Mouse (Mus musculus) T-helper 1 cell (primary cell): Measurements from ENCODE around the gene Esrrg.

Source experiments
- in situ Hi-C: fragments of 300-600 bp; cut with MboI, MseI; formaldehyde crosslinking; loops from one replicate; pipeline ENCODE4 v1.15.1; 2025; ENCODE audit warnings: high pct_unique_total_duplicates

The Esrrg gene

DNA sequence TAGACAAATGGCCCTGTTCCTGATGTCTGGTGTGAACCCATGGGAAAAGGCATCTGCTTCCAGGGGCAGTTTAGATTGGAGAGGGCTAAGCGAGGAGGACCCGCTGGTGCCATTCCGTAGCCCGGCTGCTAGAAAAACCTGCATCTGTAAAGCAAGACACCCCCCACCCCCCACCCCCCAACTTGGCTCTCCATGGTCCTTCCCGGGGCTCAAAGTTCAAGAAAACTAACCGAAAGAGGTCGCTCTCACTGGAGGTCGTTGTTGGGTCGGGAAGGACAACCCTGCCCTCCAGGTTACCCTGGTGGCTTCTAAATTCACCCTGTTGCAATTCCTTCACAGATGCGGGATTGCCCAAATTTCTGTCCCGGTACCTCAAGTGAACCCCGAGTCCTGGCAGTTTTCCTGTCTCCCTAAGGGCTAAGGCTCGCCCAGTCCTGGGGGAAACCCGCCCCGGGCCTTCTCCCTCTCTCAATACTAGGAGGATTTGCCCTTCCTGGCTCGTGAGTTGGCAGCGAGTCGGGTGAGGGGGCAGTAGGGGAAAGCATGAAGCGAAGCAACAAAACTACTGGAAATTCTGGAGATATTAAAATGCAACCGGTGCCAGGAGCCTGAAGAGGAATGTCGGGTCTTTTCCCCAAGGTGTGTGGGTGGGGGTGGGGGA lies at the start of gene Esrrg:
Esrrg (plus strand) TSS at position 531 of the 661 bp plus-strand sequence.
- in situ Hi-C loops = no loop called here

DNA sequence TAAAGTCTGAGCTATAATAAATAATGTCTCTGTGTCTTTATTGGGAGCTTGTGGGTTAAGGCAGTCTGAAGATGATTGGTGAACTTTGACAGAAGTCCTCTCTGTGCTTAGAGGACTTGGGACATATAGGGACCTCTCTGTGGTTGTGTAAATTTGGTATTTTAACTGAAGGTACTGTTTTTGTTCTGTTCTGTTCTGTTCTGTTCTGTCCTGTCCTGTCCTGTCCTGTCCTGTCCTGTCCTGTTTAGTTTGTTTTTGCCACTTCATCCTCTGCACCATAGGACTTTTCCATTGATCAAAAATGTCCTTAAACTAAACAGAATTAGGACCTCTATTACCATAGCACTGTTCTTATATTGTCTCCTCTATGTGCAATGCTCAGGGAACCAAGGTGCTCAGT lies 24.6 kb upstream of the Esrrg start:
- in situ Hi-C loops = no loop called here

DNA sequence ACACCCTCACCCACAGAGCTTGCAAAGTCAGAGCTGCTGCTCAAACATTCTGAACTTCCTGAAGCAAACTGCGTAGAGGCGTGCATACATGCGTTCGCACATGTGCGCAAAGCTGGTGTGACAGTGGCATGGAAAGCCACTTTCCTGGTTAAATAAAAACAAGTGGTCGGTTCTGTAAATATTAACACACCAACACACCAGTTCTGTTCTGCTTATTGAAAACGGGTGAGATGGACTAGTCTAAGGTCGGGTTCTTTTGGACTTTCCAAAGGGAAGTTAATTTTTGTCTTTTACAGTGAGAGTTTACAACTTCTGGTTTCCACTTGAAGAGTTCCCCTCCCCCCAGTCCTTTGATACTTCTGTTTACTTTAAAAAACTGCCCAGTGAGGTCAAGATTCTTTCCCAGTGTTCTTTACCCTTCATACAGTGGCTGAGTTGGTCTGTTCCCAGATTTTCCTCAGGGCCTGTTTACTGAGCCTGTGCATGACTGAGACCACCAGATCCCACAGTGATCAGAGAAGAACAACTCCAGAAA lies 22.0 kb upstream of the Esrrg start:
- in situ Hi-C loops = no loop called here

DNA sequence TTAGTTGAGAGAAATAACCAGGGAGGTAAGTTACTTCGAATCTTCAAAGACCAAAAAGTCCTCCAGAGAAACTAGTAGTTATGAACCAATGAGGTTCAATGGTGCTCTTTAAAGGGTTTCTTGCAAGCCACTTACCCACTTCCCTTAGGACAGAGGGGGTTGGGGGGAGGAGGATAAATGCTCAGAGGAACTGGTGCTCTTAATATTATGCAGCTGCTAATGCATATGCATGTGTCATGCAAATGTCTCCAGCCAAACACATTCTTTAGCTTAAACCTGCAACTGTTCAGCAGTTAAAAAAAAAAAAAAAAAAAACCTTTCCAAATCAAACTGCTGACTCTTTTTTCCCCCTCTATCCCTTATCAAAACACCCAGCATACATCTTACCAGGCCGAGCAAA lies 5.6 kb upstream of the Esrrg start:
- in situ Hi-C loops = no loop called here

DNA sequence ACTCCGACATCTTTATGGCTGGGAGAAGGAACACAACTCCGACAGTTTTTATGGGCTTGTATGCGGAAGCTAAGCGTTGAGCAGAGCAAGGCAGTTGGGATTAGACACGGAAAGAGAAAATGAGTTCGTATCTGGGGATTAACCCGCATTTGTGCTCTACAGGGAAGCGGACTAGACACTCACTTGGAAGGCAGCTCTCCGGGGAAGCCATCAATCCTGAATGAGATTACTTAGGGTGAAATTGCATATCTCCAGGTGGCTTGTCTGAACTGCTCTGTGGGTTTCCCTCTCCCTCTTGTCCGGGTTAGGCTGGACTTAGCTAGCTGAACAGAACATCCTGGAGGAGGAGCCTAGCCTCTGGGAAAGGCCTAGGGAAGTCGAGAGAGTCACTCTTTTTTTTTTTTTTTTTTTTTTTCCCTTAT lies 4.5 kb upstream of the Esrrg start:
- in situ Hi-C loops = no loop called here

DNA sequence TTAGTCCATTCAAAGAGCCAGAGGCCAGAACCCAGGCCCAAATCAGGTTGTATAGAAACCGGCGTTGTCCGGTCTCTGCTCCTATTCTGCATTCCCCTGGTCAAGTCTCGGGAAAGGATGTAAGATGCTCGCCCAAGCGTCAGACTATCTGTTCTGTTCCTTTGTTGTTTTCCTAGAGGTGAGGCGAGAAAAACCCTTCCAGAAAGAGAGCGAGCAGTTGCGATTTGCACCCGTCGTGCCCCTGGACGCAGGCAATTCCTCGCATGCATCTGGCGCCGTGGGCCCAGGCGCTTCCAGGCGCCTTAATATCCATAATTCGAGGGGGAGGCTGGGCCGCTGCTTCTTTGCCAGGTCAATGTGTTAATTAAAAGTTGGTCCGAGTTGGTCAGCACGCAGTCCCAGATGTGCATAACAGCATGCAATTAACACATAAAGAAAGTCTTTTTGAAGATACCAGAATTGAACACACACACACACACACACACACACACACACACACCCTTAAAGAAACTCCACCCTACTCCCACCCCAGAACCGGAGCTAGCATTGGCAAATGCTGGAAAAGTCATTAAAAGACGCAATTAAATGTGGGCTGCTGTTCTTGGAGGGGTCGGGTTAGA lies 3.8 kb upstream of the Esrrg start:
- in situ Hi-C loops = no loop called here

DNA sequence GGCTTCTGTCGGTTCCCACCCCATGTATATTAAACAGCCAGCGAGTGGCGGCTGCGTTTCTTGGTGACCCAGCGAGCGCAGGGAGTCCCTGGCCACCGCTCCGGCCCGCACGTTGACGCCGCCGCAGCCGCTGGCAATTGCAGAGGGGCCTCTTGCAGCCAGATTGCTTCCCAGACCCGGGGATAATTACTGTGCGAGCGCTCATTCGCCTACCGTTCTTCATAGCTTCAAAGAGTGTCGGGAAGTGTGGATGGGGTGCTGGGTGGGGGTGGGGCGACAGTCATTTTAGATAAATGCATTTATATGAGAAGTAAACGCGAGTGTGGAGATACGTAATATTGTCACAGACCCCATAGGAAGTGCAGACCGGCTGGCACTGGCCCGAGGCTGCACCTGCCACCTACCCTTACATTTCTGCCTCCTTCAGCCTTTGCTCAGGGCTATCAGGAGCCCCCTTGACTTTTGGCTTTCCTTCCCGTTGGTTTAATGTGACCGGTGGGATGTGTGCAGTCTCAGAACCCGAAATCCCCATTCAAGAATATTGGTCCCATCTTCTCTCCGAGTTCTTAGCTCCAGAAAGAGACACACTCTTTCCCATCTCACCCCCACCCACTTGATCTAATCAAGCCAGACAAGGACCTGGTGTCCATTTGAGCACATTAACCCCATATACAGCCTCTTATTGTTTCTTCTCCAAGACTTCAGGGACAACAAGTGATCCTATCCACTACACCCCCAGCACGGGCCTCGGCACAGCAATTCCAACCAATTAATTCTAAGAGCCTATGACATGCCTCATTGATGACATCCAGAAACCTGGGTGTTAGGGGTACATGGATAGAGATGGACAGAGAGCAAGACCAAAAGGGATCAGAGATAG lies 3.0 kb upstream of the Esrrg start:
- in situ Hi-C loops = no loop called here

DNA sequence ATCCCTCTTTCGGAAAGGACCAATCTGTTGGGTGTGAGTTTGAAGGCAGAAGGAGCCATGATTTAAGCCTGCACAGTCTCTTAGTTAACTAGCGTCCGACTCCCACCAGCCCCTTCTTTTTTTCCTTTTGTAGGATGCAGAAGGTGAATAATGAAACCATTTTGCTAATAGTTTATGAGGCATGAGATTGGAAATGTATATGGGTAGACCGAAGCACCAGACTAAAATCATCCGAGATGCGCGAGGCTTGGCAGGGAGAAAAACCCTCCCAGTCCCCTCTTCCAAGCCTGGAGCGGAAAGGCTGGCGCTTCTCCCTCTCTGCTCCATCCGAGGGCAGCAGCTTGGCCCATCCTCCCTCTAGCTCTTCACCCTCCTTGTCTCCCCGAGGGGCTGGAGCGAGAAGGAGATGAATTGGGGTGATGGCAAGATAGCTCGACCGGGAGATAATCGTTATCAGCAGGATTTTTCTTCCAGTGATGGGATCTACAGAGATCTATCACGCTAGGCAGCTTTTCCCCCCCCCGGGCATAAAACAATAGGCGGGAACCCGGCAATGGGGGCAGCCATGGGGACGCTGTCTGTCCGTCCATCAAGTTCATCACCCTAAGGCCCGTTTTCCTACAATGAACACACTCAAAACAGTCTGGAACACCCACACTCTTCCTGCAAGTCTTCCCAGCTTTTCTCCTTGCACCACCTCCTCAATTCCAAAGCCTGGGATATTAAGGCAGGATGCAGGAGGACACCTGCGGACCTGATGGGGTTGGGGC lies 2.1 kb upstream of the Esrrg start:
- in situ Hi-C loops = no loop called here

DNA sequence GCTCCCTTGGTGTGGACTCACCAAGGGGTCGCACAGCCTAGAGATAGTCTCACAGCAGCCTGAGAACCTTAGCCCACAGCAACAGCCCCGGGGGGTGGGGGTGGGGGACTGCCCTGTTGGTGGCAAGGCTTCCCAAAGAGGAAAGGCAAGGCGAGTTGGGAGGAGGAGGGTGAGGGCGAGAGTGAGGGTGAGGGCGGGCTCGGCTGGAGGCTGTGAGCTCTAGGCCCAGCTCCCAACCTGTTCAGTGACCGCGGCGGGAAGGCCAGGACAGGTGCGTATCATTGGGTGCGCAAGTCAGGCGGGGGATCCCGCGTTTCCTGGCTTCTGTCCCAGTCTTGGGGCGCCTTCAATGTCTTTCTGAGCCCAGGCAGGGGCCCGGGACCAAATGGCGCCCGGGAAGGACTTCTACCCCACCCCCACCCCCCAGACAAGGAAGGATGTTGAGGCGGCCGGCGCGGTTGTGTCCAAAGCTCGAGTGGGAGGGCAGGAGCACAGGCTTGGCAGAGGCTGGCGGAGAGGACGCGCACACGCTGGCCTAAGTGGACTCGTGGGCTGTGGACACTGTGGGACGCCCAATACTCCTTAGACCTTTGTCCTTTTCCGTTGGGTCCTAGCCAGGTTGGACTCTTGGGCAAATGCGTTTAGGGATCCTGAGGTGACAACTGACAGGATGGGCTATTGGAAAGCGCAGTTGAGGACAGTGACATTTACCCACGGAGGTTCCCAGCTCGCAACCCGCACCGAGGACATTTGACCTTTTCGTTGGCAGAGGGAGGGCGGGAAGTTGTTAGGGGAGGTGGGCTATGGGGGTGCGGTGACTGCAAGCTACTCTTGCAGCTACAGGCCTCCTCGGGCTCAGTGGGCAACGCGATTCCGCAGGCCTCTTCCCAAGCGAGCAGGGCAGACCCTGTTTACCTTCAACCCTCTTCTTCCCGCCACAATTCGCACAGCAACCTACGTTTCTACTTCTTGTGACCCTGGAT lies 1.2 kb upstream of the Esrrg start:
- in situ Hi-C loops = no loop called here

DNA sequence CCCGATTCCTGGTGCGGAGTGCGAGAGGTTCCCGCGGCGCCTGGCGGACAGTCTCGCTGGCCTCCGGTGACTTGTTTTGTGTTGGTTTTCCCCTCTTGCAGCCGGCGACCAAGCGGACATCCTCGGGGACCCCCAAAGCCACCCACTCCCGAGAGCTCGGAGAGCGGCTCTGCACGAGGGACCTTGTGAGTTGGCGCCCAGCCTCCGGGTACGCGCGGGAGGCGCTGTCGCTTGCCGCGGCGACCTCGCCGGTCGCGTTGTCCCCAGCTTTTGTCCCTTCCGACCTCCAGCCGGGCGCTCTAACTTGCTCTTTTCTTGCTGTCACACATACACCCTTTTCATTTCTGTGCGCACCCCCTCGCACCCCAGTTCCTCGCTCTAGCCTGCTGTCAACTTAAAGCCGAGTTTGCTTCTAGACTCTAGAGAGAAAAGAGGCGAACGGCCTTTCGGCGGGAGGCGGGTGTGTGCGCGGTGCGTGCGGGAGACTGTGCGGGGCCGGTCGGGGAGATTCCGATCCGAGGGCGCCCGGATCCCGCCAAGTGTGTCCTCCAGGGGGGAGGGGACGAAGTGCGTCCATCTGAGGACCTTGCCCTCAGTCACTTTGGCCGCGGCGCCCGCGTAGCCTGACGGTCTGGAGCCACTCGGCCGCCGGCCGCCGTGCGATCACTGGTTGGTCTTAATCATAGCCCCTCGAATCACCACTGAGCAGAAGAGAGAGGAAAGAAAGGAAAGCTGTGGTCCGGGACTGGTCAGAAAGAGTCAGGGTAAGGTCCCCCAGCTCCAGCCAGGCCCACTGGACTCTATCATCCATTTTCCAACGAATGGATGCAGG lies 646 bp downstream of the Esrrg start:
- in situ Hi-C loops = no loop called here

DNA sequence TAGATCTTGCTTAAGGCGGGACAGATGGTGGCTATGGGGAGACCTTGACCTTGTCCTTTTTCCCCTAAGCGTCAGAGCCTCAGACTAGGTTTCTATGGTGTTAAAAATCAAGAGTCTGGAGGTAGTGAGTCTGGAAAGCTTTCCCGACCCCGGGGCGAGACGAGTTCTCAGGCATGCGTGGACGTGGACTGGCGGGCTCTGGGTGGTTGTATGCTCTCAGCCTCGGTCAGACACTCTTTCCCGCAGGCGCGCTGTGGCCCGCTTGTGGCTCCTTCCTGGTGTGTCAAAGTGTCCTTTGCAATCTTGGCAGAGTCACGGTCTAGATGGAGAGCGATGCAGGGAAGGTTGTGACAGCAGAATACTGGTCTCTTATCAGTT lies 1.3 kb downstream of the Esrrg start:
- in situ Hi-C loops = no loop called here

DNA sequence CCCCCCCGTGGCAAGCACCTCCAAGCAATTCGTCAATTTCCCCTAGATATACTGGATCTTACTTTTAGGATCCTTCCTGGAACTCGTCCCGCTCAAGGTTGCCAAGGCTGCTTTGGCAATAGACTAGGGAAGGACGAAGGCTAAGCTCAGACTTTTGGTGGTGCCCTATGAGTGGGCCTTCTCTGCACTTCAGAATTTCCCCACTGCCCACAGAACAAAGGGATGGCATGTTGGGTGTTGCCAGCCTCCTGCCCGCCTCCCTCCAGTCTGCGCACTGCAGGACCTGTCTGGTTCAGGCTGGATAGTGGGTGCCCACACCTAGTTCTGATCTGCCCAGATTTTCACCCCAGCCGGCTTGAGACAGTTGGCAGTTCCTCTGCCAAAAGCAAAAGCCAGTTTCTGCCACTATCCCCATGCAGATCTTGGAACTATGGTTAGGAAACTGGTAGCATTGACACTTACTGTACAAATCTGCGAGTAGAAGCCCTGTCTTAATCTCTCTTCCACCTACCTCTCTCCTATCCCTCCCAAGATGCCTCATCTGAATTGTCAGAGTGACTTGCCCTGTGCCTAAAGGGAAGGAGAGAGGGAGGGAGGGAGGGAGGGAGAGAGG lies 1.9 kb downstream of the Esrrg start:
- in situ Hi-C loops = no loop called here

DNA sequence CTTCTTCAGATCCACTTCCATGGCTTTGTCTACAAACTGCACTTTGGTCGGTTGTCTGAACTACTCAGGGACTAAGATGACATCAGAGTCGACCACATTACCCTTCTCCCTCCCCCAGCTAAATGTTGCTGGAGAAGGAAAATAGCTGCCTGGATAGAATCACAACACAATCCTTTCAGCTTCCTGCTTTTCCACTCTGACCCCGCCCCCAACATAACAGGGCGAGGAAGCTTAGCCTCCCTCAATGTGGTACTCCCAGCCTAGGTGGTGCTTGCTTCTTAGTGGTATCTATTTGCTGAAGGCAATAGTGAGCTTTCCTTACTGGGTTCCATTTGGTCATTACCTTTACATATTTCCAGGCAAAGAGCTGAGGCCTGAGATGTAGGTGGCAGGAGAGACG lies 3.3 kb downstream of the Esrrg start:
- in situ Hi-C loops = no loop called here

DNA sequence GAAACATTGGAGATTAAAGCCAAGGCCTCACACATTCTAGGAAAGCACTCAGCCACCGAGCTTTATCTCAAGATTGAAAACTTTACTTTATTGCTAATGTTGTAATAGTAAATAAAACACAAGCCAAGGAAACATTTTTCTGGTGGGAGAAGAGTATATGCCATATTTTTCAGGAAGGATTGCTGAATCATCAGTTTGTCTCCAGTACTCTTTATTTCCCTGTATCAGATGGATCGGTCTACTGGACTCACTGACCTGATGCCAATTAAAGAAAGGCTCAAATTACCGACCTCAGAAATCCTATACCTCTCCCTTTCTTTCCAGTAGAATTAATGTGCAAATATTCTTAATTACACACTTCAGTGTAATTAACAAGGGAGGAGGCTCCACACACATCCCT lies 4.7 kb downstream of the Esrrg start:
- in situ Hi-C loops = no loop called here

DNA sequence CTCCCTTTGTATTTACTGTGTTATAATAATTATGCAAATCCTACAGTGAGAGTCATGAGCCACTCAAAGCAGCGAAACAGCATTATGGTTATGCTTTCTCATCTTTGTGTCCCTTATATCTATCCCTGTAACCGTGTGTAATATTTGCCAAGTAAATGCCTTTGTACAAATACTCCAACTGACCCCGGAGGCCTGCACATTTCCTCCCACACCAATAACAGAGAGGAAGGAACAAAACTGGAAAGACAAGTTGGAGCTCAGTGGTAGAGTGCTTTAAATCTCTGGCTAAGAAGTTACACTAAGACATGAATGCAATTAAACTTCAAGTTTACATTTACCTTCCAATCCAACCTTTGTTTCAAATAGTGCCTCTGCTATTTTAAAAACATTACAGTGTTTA lies 15.4 kb downstream of the Esrrg start:
- in situ Hi-C loops = no loop called here

DNA sequence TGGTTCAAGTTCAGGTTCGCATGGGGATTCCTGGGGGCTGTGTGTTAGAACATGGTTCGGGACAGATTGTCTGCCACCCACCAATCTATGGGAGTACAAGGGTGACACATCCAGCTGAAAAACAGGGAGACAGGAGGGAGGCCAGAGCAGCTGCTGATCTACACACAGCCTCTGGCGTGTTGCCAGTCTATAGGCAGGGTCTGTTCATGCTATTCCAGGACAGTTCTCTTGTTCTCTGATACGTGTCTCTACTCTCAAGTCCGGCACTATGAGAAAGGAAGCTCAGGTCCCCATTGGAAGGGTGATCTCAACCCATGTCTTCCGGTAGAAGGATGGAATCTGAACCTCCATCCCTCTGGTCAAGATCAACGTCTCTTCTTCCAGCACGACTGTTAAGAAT lies 21.8 kb downstream of the Esrrg start:
- in situ Hi-C loops = no loop called here

DNA sequence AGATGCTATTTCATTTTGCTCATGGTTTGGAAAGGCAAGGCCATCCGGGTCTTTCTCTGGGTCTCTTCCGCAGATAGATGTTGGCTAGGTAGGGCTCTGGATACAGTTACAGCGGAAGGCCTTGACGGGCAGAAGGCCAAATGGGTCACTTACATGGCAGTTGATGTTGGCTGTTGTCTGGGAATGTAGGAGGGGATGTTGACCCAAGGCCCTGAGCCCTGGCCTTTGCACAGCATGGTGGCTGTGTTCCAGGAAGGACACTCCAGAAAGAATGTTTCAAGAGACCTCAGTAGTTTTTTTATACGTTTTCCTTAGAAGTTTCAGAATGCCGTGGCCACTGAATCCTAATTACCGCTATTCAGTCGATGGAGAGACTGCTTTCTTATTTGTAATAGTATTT lies 22.9 kb downstream of the Esrrg start:
- in situ Hi-C loops = no loop called here

DNA sequence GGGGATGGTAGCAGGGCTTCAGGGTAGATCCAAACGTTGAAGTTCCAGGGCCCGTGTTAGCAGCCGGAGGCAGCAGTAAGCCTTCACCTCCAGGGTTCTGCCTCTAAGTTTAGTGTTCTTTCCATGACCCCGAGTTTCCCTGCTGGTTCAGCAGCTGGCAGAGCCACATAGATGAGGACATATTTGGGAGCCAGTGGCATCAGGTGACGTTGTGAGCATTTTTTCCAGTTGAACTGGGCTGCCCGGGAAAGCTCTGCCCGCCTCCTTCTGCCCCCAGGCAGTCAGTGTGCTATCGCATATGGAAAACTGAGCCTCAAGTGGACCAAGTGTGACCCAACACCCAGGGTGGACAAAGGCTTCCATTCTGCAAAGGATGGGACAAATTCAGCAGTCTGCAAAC lies 36.7 kb downstream of the Esrrg start:
- in situ Hi-C loops = no loop called here

DNA sequence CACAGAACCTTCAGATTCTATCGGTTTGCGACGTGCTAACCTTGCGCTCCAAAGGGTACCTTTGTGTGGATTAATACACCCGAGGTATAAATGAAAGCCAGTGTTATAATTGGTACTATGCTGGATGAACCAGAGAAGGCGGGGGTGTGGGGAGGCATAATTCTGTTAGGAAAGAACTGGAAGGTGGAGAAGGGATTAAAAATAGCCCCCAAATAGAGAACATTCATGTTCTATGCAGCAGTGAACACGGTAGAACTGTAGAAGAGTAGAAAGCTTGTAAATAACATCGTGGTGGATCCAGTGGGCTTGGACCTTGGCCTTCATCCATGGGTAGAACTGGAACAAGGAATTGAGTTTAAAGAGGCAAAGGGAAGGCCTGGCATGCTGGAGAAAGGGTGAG lies 40.0 kb downstream of the Esrrg start:
- in situ Hi-C loops = no loop called here
